Mouse (Mus musculus) adrenal gland, postnatal 36 days (tissue): ENCODE data around the gene Ccdc42. TPM values are rescaled to one million over a fixed set of nuclear protein-coding genes. Genes with fewer than 3 reads are reported as not detected.

Experiments
- total RNA-seq, 2 experiments: library from RNA; stranded (reverse); gene quantifications; 2 replicates each; pipeline ENCODE4 v1.2.3; 2021

The Ccdc42 gene
- total RNA-seq, 2 experiments from 2014 or later: not detected

Other genes starting within 250 kb of the Ccdc42 start
- 10 to 100 TPM; 10.3 TPM for gene Ntn1, start 186.2 kb upstream of the Ccdc42 start, total RNA-seq
- gene Pik3r5, start 154.9 kb upstream of the Ccdc42 start, total RNA-seq: 1 to 10 TPM in 1 of 2 experiments, under 1 TPM in 1; 0.95 to 2.5 TPM
- 1 to 10 TPM; 2.3 to 3.7 TPM for gene Pik3r6, start 84.0 kb upstream of the Ccdc42 start, total RNA-seq
- gene Mfsd6l, start 30.8 kb upstream of the Ccdc42 start, total RNA-seq: not detected
- 10 to 100 TPM; 33.8 to 35.6 TPM for gene Myh10, start 104.5 kb downstream of the Ccdc42 start, total RNA-seq